ENCODE assay signal across 13 mouse cellular contexts in the genomic region with DNA sequence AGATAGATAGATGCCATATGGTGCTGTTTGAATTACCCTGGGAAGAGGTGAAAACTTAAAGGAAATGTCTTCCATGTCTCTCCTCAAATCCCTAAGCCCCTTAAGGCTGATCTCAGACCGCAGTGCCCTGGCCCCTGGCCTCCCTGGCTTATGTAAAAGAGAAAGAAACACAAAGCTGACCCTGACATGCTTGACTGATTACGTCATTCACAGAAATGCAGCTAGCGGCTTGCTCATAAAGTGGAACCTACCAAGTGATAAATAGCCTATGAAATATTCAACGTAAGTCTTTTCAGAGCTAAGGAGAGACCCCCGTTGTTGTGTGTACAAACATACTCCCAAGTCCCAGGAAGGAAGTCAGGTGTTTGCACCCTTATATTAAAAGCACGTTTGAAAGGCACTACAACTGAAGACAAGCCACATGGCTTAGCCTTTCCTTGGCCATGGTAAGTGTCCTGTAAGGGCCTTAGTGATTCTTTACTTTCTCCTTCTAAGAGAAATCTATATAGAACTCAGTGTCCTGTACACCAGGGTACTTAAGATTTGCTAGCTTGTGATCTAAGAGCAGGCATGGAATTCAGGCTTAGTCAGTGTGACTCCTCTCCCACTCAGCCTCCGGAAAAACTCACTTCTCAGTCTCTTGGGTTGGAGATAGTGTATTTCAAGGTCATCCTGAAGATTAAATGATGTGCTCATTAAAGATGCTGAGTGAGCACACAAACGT. TPM values are rescaled to one million over a fixed set of nuclear protein-coding genes. Genes with fewer than 3 reads are reported as not detected.
DNase-seq lines count a peak whose midpoint lies in the region; ATAC-seq and TF ChIP-seq lines count a peak whose summit lies in the region.
"Had no signal": no experiment of that assay in that cellular context is flagged by ENCODE, and none has a peak within 500 bp of the region (broad histone marks: within the 10 kb centered on the region; RNA-seq: fewer than 3 reads in every experiment).

No protein-coding gene starts in this region.

- DNase-seq in adrenal gland, adult 2 months = peak; percentile 63
- DNase-seq in adrenal gland, postnatal 25 days = no peak
- peak; percentile 47 for DNase-seq in heart, postnatal 0 days (ENCODE audit: low spot score)
- DNase-seq in heart, adult 18-20 months = no peak
- DNase-seq in midbrain, embryonic 14.5 days = peak; percentile 20
- DNase-seq in yolk sac, embryonic 10.5 days (ENCODE audit: low spot score) = peak; percentile 30
- DNase-seq in cerebellum, adult 9-11 months = no peak
- DNase-seq: cerebellum, adult 9-10 months; kidney, adult 11 months; right cerebral cortex, adult 18-20 months; thymus, postnatal 14 days had no signal

- H3K4me3 ChIP-seq in heart, postnatal 0 days (ENCODE audit: low read depth, low read length) = no peak overlapping the region
- no peak overlapping the region for H3K4me3 ChIP-seq in midbrain, embryonic 14.5 days (replicated peaks; ENCODE audit: low read depth, low read length)
- H3K4me3 ChIP-seq in midbrain, embryonic 15.5 days = no peak overlapping the region
- H3K4me3 ChIP-seq: neural tube, embryonic 13.5 days had no signal

- TF ChIP-seq EP300 in heart, postnatal 0 days (IDR thresholded peaks at IDR 0.05; ENCODE audit: low read depth) = no peak

- 0 out of 2 replicates have a peak overlapping the region, but pooled peaks have one; percentile 23 for H3K4me2 ChIP-seq in heart, postnatal 0 days (ENCODE audit: low read depth, low read length)
- no peak overlapping the region for H3K4me2 ChIP-seq in midbrain, embryonic 14.5 days (ENCODE audit: low read length)
- H3K4me2 ChIP-seq in midbrain, embryonic 15.5 days = no peak overlapping the region
- H3K4me2 ChIP-seq: neural tube, embryonic 13.5 days had no signal

- H3K27ac ChIP-seq in heart, postnatal 0 days (ENCODE audit: low read depth) = peak overlapping the region; percentile 61
- no peak overlapping the region for H3K27ac ChIP-seq in midbrain, embryonic 14.5 days (replicated peaks; ENCODE audit: low read depth, low read length)
- H3K27ac ChIP-seq in midbrain, embryonic 15.5 days = no peak overlapping the region
- H3K27ac ChIP-seq: neural tube, embryonic 13.5 days had no signal

- no peak overlapping the region for H3K9ac ChIP-seq in heart, postnatal 0 days (replicated peaks; ENCODE audit: low read depth, low read length)
- H3K9ac ChIP-seq in midbrain, embryonic 14.5 days (replicated peaks; ENCODE audit: low read length) = no peak overlapping the region
- no peak overlapping the region for H3K9ac ChIP-seq in midbrain, embryonic 15.5 days
- H3K9ac ChIP-seq: neural tube, embryonic 13.5 days had no signal

- peak; percentile 63; the same call in 1 of the 2 replicates for ATAC-seq in heart, postnatal 0 days (ENCODE audit: insufficient read depth, low read depth)
- ATAC-seq in midbrain, embryonic 14.5 days (ENCODE audit: low FRiP score, low TSS enrichment) = no peak
- no peak for ATAC-seq in midbrain, embryonic 15.5 days (replicated peaks)

- H3K36me3 ChIP-seq in heart, postnatal 0 days (replicated peaks; ENCODE audit: control insufficient read depth, insufficient read depth, low read length) = no peaks in the 10 kb centered on the region
- no peaks in the 10 kb centered on the region for H3K36me3 ChIP-seq in midbrain, embryonic 14.5 days (ENCODE audit: control insufficient read depth, insufficient read depth, low read length)
- no peaks in the 10 kb centered on the region for H3K36me3 ChIP-seq in midbrain, embryonic 15.5 days (replicated peaks)
- H3K36me3 ChIP-seq: neural tube, embryonic 13.5 days had no signal

- no peak for TF ChIP-seq CTCF in heart, postnatal 0 days (IDR thresholded peaks at IDR 0.05; ENCODE audit: low read depth)

- no peaks in the 10 kb centered on the region for H3K27me3 ChIP-seq in heart, postnatal 0 days (ENCODE audit: control insufficient read depth, insufficient read depth, low read length)
- H3K27me3 ChIP-seq in midbrain, embryonic 14.5 days (ENCODE audit: control insufficient read depth, insufficient read depth, low read length) = no peaks in the 10 kb centered on the region
- no peaks in the 10 kb centered on the region for H3K27me3 ChIP-seq in midbrain, embryonic 15.5 days (replicated peaks)
- H3K27me3 ChIP-seq: neural tube, embryonic 13.5 days had no signal

- no peaks in the 10 kb centered on the region for H3K9me3 ChIP-seq in heart, postnatal 0 days (replicated peaks; ENCODE audit: control insufficient read depth, low read length)
- H3K9me3 ChIP-seq in midbrain, embryonic 14.5 days (ENCODE audit: control insufficient read depth, low read length) = peaks cover 3% of the 10 kb centered on the region; the same call in 1 of the 2 replicates
- H3K9me3 ChIP-seq in midbrain, embryonic 15.5 days = no peaks in the 10 kb centered on the region
- H3K9me3 ChIP-seq: neural tube, embryonic 13.5 days had no signal

- WGBS in heart, postnatal 0 days = 12% methylated on average over 8 of the region's 8 CpGs
- 15% methylated on average over 8 of the region's 8 CpGs for WGBS in midbrain, embryonic 14.5 days
- 23% methylated on average over 8 of the region's 8 CpGs for WGBS in midbrain, embryonic 15.5 days

- peaks cover 4% of the 10 kb centered on the region; the same call in 1 of the 2 replicates for H3K4me1 ChIP-seq in heart, postnatal 0 days (ENCODE audit: control insufficient read depth, insufficient read depth)
- H3K4me1 ChIP-seq in midbrain, embryonic 14.5 days (ENCODE audit: control insufficient read depth, insufficient read depth, low read length) = no peaks in the 10 kb centered on the region
- no peaks in the 10 kb centered on the region for H3K4me1 ChIP-seq in midbrain, embryonic 15.5 days
- H3K4me1 ChIP-seq: neural tube, embryonic 13.5 days had no signal

RNA-seq across cellular contexts. Expression of a gene that starts 8.1 kb away (rescaled TPM):
- 1 to 10 TPM; 2.0 to 2.5 TPM for total RNA-seq in adrenal gland, adult 2 months (2021)
- 1.5 and 1.7 TPM in 2 replicates for polyA plus RNA-seq in adrenal gland, adult 2 months (2012; rRNA removed)
- total RNA-seq in adrenal gland, postnatal 25 days (2021) = 3.2 and 5.5 TPM in 2 replicates
- total RNA-seq in heart, postnatal 0 days (2014; rRNA removed; ENCODE audit: low replicate concordance) = 1.5 and 1.7 TPM in 2 replicates
- 2.2 and 2.3 TPM in 2 replicates for polyA plus RNA-seq in heart, postnatal 0 days (2015; fragmentation: Nextera tagmentation; extraction: Ambion mirVana)
- under 1 TPM; 0.72 to 0.85 TPM for total RNA-seq in heart, adult 18-20 months (2021)
- polyA plus RNA-seq in midbrain, embryonic 14.5 days (2014; fragmentation: Nextera tagmentation; extraction: Ambion mirVana) = 1.1 and 1.3 TPM in 2 replicates
- 1.3 and 1.6 TPM in 2 replicates for polyA plus RNA-seq in midbrain, embryonic 15.5 days (2015; fragmentation: Nextera tagmentation; extraction: Ambion mirVana)

RNA-seq across cellular contexts. Expression of a gene that starts 53.6 kb away (rescaled TPM):
- 10 to 100 TPM in 1 of 2 experiments, 1 to 10 TPM in 1; 8.6 to 11.9 TPM for total RNA-seq in adrenal gland, adult 2 months (2021)
- 3.1 and 6.6 TPM in 2 replicates for polyA plus RNA-seq in adrenal gland, adult 2 months (2012; rRNA removed)
- total RNA-seq in adrenal gland, postnatal 25 days (2021) = 9.5 and 10.6 TPM in 2 replicates
- 29.9 and 49.4 TPM in 2 replicates for total RNA-seq in heart, postnatal 0 days (2014; rRNA removed; ENCODE audit: low replicate concordance)
- 30.7 and 38.4 TPM in 2 replicates for polyA plus RNA-seq in heart, postnatal 0 days (2015; fragmentation: Nextera tagmentation; extraction: Ambion mirVana)
- total RNA-seq in heart, adult 18-20 months (2021) = 100 to 1,000 TPM in 1 of 2 experiments, 10 to 100 TPM in 1; 98.0 to 172 TPM
- polyA plus RNA-seq in midbrain, embryonic 14.5 days (2014; fragmentation: Nextera tagmentation; extraction: Ambion mirVana) = 16.1 and 18.1 TPM in 2 replicates
- 17.7 and 20.9 TPM in 2 replicates for polyA plus RNA-seq in midbrain, embryonic 15.5 days (2015; fragmentation: Nextera tagmentation; extraction: Ambion mirVana)

Comparison
In these comparisons a context has a peak if more than half of its experiments do, and no peak if none do; other contexts are left out.
1. DNase-seq: peak in adrenal gland, adult 2 months (single experiment), heart, postnatal 0 days (single experiment), midbrain, embryonic 14.5 days (single experiment) and yolk sac, embryonic 10.5 days (single experiment); none in adrenal gland, postnatal 25 days (single experiment), heart, adult 18-20 months (0 of 2) and cerebellum, adult 9-11 months (single experiment).